Mouse (Mus musculus) adrenal gland, adult 8-10 months (tissue): ENCODE results near the gene Cd80. TPM values are rescaled to one million over a fixed set of nuclear protein-coding genes. Genes with fewer than 3 reads are reported as not detected.
A peak's percentile ranks its signal among the peaks of the same experiment; 100 is the strongest.

Experiments
- DNase-seq: peaks from one replicate; pipeline ENCODE4 v3.0.0; 2022
- total RNA-seq, 4 experiments: library from RNA; stranded (reverse); gene quantifications; 2 replicates each; pipeline ENCODE4 v1.2.4; 2022

Gene Cd80
- total RNA-seq, 4 experiments from 2014 or later: 0.41 to 0.83 (median 0.65) TPM

- no peak for DNase-seq
These were observed 70.9 kb downstream of the Cd80 start for GRCm38 (mm10) chr16:38526264-38526663.

- DNase-seq: peak; percentile 44
These were observed 81.3 kb downstream of the Cd80 start for GRCm38 (mm10) chr16:38536544-38537146.

- DNase-seq: no peak
These were observed 83.5 kb downstream of the Cd80 start for GRCm38 (mm10) chr16:38538716-38539380.

Other genes with a start within 250 kb of the Cd80 start
- gene Nr1i2, start 160.7 kb upstream of the Cd80 start, total RNA-seq: under 1 TPM in 1 of 4 experiments, not detected in 3; 0.11 TPM
- gene Maats1, start 113.4 kb upstream of the Cd80 start, total RNA-seq: 1 to 10 TPM in 1 of 4 experiments, under 1 TPM in 3; 0.38 to 1.0 (median 0.46) TPM
- 100 to 1,000 TPM; 171 to 378 (median 215) TPM for gene Cox17, start 108.6 kb upstream of the Cd80 start, total RNA-seq
- gene Gm21987, start 108.5 kb upstream of the Cd80 start, total RNA-seq: under 1 TPM in 1 of 4 experiments, not detected in 3; 0.97 TPM
- gene Popdc2, start 93.4 kb upstream of the Cd80 start, total RNA-seq: 1 to 10 TPM in 2 of 4 experiments, under 1 TPM in 2; 0.66 to 2.5 (median 0.94) TPM
- 10 to 100 TPM; 12.0 to 56.7 (median 30.9) TPM for gene Pla1a, start 22.4 kb upstream of the Cd80 start, total RNA-seq
- 10 to 100 TPM; 49.8 to 51.5 (median 50.1) TPM for gene Adprh, start 2.9 kb upstream of the Cd80 start, total RNA-seq
- gene Timmdc1, start 67.1 kb downstream of the Cd80 start, total RNA-seq: 10 to 100 TPM; 41.2 to 46.5 (median 44.5) TPM
- gene Poglut1, start 94.7 kb downstream of the Cd80 start, total RNA-seq: 10 to 100 TPM; 34.4 to 46.4 (median 42.1) TPM
- 100 to 1,000 TPM in 2 of 4 experiments, 10 to 100 TPM in 2; 79.2 to 118 (median 92.6) TPM for gene Tmem39a, start 103.1 kb downstream of the Cd80 start, total RNA-seq